Comparison of ENCODE assay signal across 8 mouse cellular contexts in the genomic region with DNA sequence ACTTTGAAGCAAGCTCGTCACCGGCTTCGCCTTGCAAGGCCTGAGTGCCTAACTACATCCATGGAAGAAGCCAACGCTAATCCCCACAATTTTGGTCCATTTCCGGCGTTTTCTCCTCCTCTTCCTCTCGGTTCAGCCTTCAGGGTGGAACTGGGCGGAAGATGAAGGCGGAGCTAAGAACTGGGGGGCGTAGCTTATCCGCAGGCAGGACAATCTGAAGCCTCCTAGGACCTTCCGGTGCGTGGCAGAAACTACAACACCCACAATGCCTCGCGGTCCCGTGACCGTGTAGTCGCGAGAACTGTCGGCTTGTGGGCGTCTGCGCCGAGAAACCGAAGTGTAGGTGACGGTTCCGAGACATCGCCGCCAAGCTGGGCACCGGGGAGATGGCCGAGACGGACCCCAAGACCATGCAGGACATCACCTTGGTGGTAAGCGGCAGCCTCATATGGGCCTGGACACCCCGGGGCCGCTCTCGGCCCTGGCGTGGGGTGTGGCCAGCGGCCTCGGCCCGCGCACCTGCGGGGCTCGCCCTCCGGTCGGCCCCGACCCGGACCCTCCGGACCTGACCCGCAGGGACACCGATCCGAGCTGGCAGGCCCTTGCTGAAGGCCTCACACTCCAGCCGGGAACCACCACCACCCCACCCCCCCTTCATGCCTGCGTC. TPM values are rescaled to one million over a fixed set of nuclear protein-coding genes. Genes with fewer than 3 reads are reported as not detected.
A peak's percentile ranks its signal among the peaks of the same experiment; 100 is the strongest.
DNase-seq lines count a peak whose midpoint lies in the region; ATAC-seq and TF ChIP-seq lines count a peak whose summit lies in the region.

Gene Hsbp1, plus strand, starts transcription at position 299 of the 667 bp plus-strand sequence.

- H3K36me3 ChIP-seq in hindbrain, postnatal 0 days (ENCODE audit: insufficient read depth, low read length) = peaks cover 22% of the 10 kb centered on the region

- H3K9ac ChIP-seq in hindbrain, postnatal 0 days (replicated peaks; ENCODE audit: low read length) = peak within 1 kb of the TSS; percentile 85

- peak within 1 kb of the TSS; percentile 91 for H3K27ac ChIP-seq in gastrocnemius, adult 2 months
- peak within 1 kb of the TSS; percentile 72 for H3K27ac ChIP-seq in hindbrain, postnatal 0 days
- H3K27ac ChIP-seq in left cerebral cortex, adult 2 months = peak within 1 kb of the TSS; percentile 95

- H3K4me1 ChIP-seq in hindbrain, postnatal 0 days (ENCODE audit: insufficient read depth, low read length) = peaks cover 5% of the 10 kb centered on the region

- DNase-seq in ZHBTc4 (ENCODE audit: low read depth, low spot score) = peak; percentile 99
- DNase-seq in gastrocnemius, adult 2 months = peak; percentile 98
- peak; percentile 98 for DNase-seq in hindbrain, postnatal 0 days (ENCODE audit: low spot score)
- DNase-seq in left cerebral cortex, adult 2 months (ENCODE audit: extremely low spot score in 1 of 2, low spot score in 2 of 2) = peak; percentile 96
- peak; percentile 98 to 99 for DNase-seq in right cerebral cortex, adult 2 months (ENCODE audit: low spot score in 2 of 2)
- DNase-seq in urinary bladder, postnatal 14 days (ENCODE audit: low spot score) = peak; percentile 97

- intact Hi-C loops in gastrocnemius, adult 2 months (cut with DNase I) = no loop called here
- intact Hi-C loops in left cerebral cortex, adult 2 months (cut with DNase I) = no loop called here

- WGBS in hindbrain, postnatal 0 days = 2% methylated on average over 52 of the region's 52 CpGs

- H3K4me3 ChIP-seq in gastrocnemius, adult 2 months = peak within 1 kb of the TSS; percentile 96
- peak within 1 kb of the TSS; percentile 82 for H3K4me3 ChIP-seq in hindbrain, postnatal 0 days (ENCODE audit: low read length)
- H3K4me3 ChIP-seq in left cerebral cortex, adult 2 months = peak within 1 kb of the TSS; percentile 98

- ATAC-seq in common myeloid progenitor, adult 5-6 weeks (replicated peaks; ENCODE audit: low read depth, poor library complexity, severe bottlenecking) = peak; percentile 99
- ATAC-seq in hindbrain, postnatal 0 days = peak; percentile 98
- ATAC-seq in megakaryocyte, adult 5-6 weeks (ENCODE audit: poor library complexity, severe bottlenecking) = peak; percentile 99

- peak within 1 kb of the TSS; percentile 75 for H3K4me2 ChIP-seq in hindbrain, postnatal 0 days (ENCODE audit: low read depth, low read length)

- H3K27me3 ChIP-seq in hindbrain, postnatal 0 days (ENCODE audit: insufficient read depth, low read length) = no peaks in the 10 kb centered on the region

- TF ChIP-seq CTCF in gastrocnemius, adult 2 months (IDR thresholded peaks at IDR 0.05) = no peak
- TF ChIP-seq CTCF in hindbrain, postnatal 0 days (IDR thresholded peaks at IDR 0.05; ENCODE audit: low read depth) = no peak
- TF ChIP-seq CTCF in left cerebral cortex, adult 2 months (IDR thresholded peaks at IDR 0.05) = no peak

- H3K9me3 ChIP-seq in hindbrain, postnatal 0 days (ENCODE audit: low read length) = no peaks in the 10 kb centered on the region

RNA-seq across cellular contexts. Expression of gene Hsbp1, which starts in this region (rescaled TPM):
- 80.3 and 97.3 TPM in 2 replicates for total RNA-seq in common myeloid progenitor, adult 5-6 weeks (2017)
- total RNA-seq in gastrocnemius, adult 2 months (2021) = 100 to 1,000 TPM; 132 to 151 TPM
- total RNA-seq in hindbrain, postnatal 0 days (2014; rRNA removed) = 297 and 301 TPM in 2 replicates
- polyA plus RNA-seq in hindbrain, postnatal 0 days (2015; fragmentation: Nextera tagmentation; extraction: Ambion mirVana) = 995 and 1,006 TPM in 2 replicates
- 100 to 1,000 TPM; 314 to 321 TPM for total RNA-seq in left cerebral cortex, adult 2 months (2021)
- 124 TPM in 2 replicates for total RNA-seq in megakaryocyte, adult 5-6 weeks (2015)
- total RNA-seq in megakaryocyte, adult 5-6 weeks (2017) = 72.7 and 79.8 TPM in 2 replicates

Comparison
In these comparisons a context has a peak if more than half of its experiments do, and no peak if none do; other contexts are left out.
1. Peak in every context shown above with its lines: DNase-seq, ATAC-seq, H3K4me3 ChIP-seq and H3K27ac ChIP-seq.